Mouse (Mus musculus) cerebellum, postnatal 4 days (tissue): ENCODE data around the gene Tmod1.

Experiments used
- DNase-seq, 2 experiments: peaks; one replicate each; pipeline ENCODE4 v3.0.0; 2022; ENCODE audit warnings: low spot score in 2 of 2, mixed read lengths in 1 of 2

The Tmod1 gene

GRCm38 (mm10) chr4:46089524-46090125 is 50.9 kb downstream of the Tmod1 start:
- no peak for DNase-seq

- no peak for DNase-seq
These were observed 53.8 kb downstream of the Tmod1 start for GRCm38 (mm10) chr4:46092429-46093076.

GRCm38 (mm10) chr4:46094916-46095825 is 56.4 kb downstream of the Tmod1 start:
- peak in 1 of 2 experiments; percentile 30 for DNase-seq

- no peak for DNase-seq
These were observed 57.1 kb downstream of the Tmod1 start for GRCm38 (mm10) chr4:46095826-46096159.

- DNase-seq = no peak
These were observed 57.8 kb downstream of the Tmod1 start for GRCm38 (mm10) chr4:46096546-46096945.

- no peak for DNase-seq
These were observed 58.9 kb downstream of the Tmod1 start for GRCm38 (mm10) chr4:46097591-46097990.

- no peak for DNase-seq
These were observed 60.4 kb downstream of the Tmod1 start for GRCm38 (mm10) chr4:46099132-46099531.

GRCm38 (mm10) chr4:46100539-46100938 is 61.8 kb downstream of the Tmod1 start:
- DNase-seq = no peak

GRCm38 (mm10) chr4:46101211-46101711 is 62.5 kb downstream of the Tmod1 start:
- no peak for DNase-seq

- no peak for DNase-seq
These were observed 63.5 kb downstream of the Tmod1 start for GRCm38 (mm10) chr4:46102078-46102769.

GRCm38 (mm10) chr4:46110084-46110483 is 71.3 kb downstream of the Tmod1 start:
- no peak for DNase-seq

- DNase-seq = peak in 1 of 2 experiments; percentile 40
These were observed 72.6 kb downstream of the Tmod1 start for GRCm38 (mm10) chr4:46111361-46111760.

GRCm38 (mm10) chr4:46115308-46115707 is 76.6 kb downstream of the Tmod1 start:
- no peak for DNase-seq

- peak in 1 of 2 experiments; percentile 41 for DNase-seq
These were observed 77.9 kb downstream of the Tmod1 start for GRCm38 (mm10) chr4:46116544-46117175.

GRCm38 (mm10) chr4:46117536-46117935 is 78.8 kb downstream of the Tmod1 start:
- no peak for DNase-seq

GRCm38 (mm10) chr4:46119514-46120094 is 80.9 kb downstream of the Tmod1 start:
- DNase-seq = no peak

GRCm38 (mm10) chr4:46120767-46121166 is 82.0 kb downstream of the Tmod1 start:
- no peak for DNase-seq

GRCm38 (mm10) chr4:46123358-46123757 is 84.6 kb downstream of the Tmod1 start:
- DNase-seq = no peak

GRCm38 (mm10) chr4:46126541-46126940 is 87.8 kb downstream of the Tmod1 start:
- peak; percentile 58 to 82 for DNase-seq

GRCm38 (mm10) chr4:46129311-46130004 is 90.7 kb downstream of the Tmod1 start:
- no peak for DNase-seq
